Mouse (Mus musculus) megakaryocyte, adult 5-6 weeks (primary cell): Measurements from ENCODE around the gene Ptrh1. TPM values are rescaled to one million over a fixed set of nuclear protein-coding genes. Genes with fewer than 3 reads are reported as not detected.

Experiments used
- ATAC-seq: 2 replicates; pipeline ENCODE4 v1.8.0; 2016; ENCODE audit warnings: mild to moderate bottlenecking, inconsistent platforms; ENCODE audit not compliant: poor library complexity, severe bottlenecking
- total RNA-seq, 2 experiments: library from RNA; stranded (forward) in 1 of 2; stranded (reverse) in 1 of 2; fragments of 153-499, 151-499 nt in 1 of 2; fragments of 221-1000, 200-1000 nt in 1 of 2; gene quantifications; 2 replicates each; pipeline versions ENCODE4 v1.2.3 to v1.2.4; 2015 to 2017

Gene Ptrh1
- total RNA-seq, 2 experiments from 2014 or later, result 0.88 TPM; not detected in 1

DNA sequence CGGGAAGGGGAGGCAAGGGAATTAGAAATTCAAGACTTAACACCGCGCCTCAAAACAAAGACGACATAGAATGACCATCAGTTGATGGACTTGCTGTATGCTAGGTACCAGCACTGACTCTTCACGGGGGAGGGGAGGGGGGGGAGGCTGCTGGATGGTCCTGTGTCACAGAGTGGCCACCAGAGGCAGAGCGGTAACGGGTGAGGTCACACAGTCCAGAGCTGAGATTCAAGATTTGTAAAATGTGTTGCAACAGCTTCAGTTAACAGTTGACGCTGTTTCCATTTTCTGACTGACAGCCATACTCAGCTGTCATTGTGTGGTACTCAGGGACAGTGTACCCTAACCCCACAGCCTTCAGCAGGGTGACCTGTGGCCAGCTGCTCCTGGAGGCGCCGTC lies 23.4 kb upstream of the Ptrh1 start:
- ATAC-seq, result no peak

DNA sequence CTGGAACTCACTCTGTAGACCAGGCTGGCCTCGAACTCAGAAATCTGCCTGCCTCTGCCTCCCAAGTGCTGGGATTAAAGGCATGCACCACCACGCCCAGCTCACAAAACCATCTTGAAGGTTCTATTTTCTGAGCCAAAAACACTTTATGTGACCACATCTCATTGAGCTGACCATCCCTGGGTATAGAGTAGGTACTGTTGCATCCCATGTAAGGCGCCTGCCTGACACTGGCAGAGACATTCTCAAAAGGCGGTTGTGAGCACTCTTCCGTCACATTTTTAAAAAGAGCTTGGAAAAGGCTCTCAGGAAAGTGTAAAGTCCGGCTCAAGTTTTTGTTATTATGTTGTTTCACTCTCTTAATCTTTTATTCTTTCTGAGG lies 18.9 kb upstream of the Ptrh1 start:
- 0 out of 2 replicates have a peak, but pooled peaks have one; percentile 1 for ATAC-seq

GRCm38 (mm10) chr2:32757056-32757845 lies 18.3 kb upstream of the Ptrh1 start, which contains the start of gene Tor2a:
Tor2a (plus strand) TSS chr2:32757234.
- ATAC-seq, result peak; percentile 99

GRCm38 (mm10) chr2:32758503-32758902 lies 17.1 kb upstream of the Ptrh1 start:
- ATAC-seq, result no peak

DNA sequence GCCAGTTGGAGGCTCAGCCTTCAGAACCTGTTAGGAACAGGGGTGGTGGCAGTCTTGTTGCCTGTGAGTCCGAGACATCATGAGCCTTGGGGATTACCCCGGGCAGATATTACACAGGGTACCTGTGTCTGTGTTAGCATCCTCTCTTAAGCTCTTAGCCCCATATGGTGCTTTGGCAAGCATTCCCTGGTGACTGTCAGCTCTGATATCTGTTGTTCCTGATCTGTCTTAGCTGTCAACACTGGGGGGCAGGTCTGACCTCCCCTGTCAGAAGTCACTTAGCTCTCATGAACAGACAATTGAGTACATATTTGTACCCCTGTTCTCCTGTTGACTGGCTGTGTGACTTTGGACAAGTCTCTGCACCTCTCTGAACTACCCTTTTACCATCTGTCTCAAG lies 16.6 kb upstream of the Ptrh1 start:
- ATAC-seq, result no peak

DNA sequence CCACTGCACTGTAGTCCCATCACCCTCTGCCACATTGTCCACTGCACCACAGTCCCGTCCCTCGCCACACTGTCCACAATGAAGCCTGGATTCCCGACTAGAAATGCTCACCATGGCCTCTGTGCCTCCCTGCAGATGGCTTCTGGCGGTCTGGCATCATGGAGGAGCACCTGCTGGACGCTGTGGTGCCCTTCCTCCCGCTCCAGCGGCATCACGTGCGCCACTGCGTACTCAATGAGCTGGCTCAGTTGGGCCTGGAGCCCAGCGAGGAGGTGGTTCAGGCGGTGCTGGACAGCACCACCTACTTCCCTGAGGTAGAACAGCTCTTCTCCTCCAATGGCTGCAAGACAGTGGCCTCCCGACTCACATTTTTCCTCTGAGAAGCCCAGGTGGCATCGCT lies 14.2 kb upstream of the Ptrh1 start:
- ATAC-seq, result no peak

DNA sequence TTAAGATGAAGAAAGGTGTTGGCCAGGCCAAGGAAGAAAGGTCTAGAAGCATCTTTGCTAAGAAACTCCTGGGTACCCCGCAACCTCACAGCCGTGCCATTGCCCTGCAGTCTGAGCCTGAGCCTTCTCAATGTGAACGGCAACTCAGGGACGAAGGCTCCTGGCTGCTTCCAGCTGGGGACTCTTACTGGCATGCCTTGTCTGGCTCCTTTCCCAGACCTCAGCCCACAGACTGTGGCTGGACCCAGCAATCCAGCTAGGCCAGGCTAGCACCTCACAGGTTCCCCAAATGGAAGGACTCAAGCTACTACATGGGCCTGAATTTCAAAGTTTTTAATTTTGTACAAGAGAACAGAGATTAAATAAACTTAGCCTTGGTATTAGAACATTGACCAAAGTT lies 13.7 kb upstream of the Ptrh1 start:
- ATAC-seq, result no peak

DNA sequence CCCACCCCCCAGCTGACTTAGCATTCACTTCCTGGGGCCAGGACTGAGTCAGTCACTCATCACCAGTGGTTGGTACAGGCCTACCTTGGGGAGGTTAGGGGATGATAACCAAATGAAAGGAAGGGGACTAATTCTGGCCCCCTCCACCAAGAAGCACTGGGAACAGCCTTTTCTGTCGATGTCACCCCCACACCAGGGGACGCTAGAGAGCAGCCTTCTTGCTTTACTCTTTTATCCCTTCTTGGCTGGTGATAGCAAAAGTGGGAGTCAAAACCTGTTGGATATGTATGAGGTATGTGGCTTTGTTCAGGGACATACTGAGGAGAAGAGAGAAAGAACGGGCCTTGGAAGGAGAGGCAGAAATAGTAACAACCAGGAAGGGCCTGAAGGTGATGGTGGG lies 12.2 kb upstream of the Ptrh1 start:
- no peak for ATAC-seq

DNA sequence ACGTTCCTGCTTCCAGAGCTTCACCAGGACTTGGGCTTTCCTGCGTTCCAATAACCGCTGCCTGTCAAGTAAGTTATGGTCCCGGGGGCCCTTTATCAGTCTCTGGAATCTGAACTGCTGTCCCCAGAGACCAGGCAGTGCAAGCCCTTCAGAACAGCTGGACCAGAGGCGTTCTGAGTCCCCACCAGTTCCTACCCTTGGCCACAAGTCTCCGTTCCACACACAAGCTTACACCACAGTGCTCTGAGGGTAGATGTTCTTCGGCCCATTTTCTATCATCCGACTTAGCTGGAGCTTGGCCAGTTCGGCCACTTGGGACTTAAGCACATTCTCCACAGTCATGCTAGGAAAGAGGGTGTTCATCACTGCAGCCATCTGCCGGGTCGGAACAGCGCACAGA lies 8.3 kb upstream of the Ptrh1 start:
- no peak for ATAC-seq

- no peak for ATAC-seq
These were observed 6.8 kb upstream of the Ptrh1 start for GRCm38 (mm10) chr2:32768661-32769285.

GRCm38 (mm10) chr2:32769327-32770085 lies 6.1 kb upstream of the Ptrh1 start:
- no peak for ATAC-seq

DNA sequence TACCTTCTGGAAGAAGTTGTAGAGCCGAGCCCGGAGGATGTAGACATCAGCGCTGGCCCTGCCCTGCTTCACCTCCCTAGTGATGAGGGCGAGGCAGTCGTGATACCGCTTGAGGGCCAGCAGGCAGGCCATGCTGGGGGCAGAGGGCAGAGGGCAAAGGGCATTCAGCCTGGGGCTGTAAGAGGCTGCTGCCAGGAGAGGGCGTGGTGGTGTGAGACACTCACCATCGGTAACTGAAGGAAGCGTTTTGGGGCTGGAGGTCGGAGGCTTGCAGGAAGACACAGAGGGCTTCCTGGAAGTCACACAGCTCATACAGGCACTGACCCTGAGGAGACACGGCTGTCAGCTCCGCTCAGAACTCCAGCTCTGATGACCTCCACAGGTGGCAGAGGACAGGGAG lies 3.7 kb upstream of the Ptrh1 start:
- no peak for ATAC-seq

DNA sequence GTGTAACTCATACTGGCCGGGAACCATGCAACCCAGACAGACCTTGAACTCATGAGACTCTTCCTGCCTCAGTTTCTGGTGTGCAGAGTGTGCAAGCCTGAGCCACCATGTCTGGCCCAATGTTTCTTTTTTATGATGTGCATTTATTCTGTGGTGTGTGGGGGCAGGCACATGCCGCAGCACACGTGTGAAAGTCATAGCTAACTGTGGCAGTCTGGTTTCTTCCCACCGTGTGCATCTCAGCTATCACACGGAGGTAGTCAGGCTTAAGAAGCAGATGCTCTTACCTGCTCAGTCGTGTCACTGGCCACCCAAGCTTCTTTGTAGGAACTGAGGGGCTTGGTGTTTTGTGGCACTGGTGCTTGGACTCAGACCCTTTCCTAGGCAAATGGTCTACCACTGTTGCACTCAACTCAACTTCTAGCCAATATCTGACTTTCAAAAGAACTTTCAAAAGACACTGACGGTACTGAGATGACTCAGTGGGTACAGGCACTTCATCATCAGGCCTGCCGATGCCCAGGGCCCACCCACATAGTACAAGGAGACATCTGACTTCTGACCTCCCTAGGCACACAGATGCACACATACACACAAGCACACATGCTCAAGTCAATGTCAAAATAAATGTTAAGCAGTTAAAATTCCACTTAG lies 2.8 kb upstream of the Ptrh1 start:
- ATAC-seq, result no peak

- ATAC-seq, result no peak
These were observed 606 bp downstream of the Ptrh1 start for GRCm38 (mm10) chr2:32776192-32776591.

DNA sequence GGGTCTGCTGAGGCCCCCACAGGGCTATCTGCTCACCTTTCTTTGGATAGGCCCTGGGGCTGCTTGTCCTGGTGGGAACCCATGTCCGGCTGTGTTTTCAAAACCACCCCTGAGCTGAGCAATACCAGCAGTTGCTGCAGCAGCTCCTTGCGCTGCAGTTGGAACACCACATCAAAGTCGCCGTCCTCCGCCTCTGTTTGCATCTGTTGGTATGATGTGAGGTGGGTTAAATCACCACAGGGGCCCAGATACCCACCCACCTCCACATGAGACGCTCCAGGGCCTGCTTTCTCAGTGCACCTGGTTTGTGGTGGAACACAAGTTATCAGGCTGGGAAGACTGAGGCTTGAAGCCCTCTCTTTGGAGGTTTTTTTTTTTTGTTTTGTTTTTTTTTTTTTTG lies 2.5 kb downstream of the Ptrh1 start:
- ATAC-seq, result no peak

DNA sequence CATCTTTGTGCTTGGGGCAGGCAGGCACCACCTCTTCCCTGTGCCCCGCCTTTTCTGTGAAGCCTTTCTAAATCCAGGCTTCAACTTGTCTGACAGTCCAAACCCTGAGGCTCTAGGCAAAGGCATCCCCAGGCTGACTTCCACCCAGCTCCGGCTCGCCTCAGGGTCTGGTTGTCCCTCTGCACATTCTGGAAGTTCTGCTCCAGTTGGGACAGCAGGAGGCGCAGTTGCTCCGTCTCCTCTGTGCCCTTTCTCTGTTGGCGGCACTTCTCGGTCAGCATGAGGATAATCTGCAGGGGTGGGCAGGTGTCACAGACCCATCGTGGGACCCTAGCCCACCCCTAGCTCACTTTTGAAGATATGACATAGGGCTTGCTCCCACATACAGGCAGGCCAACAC lies 3.5 kb downstream of the Ptrh1 start:
- ATAC-seq, result 0 out of 2 replicates have a peak, but pooled peaks have one; percentile 20

- no peak for ATAC-seq
These were observed 4.1 kb downstream of the Ptrh1 start for GRCm38 (mm10) chr2:32779714-32780113.

- ATAC-seq, result no peak
These were observed 6.1 kb downstream of the Ptrh1 start for GRCm38 (mm10) chr2:32781710-32782109.

GRCm38 (mm10) chr2:32784048-32784681 lies 8.6 kb downstream of the Ptrh1 start, which contains the start of gene Cfap157:
Cfap157 (minus strand) TSS chr2:32784428.
- ATAC-seq, result no peak

- ATAC-seq, result no peak; the same call in 1 of the 2 replicates
These were observed 11.6 kb downstream of the Ptrh1 start for GRCm38 (mm10) chr2:32787176-32787575.

DNA sequence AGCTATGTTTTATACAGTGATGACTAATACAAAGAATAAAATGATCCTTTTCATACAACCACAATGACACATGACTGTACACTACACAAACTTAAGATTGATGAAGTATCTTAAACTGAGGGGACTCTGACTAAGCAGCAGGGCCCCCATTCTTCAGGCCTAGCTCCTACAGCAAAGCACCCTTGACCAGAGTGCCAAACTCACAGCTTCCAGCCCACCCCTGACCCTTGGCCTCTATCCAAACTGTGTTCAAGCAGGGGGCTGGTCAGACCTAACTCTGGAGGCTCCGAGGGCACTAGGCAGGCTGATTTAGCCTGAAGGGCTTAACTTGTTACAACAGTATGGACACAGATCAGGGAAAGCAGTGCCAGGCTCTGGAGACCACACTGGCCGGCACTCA lies 13.0 kb downstream of the Ptrh1 start:
- no peak for ATAC-seq
